Mouse (Mus musculus) activated CD4-positive, CD25-positive, alpha-beta regulatory T cell, adult 4 months (primary cell): ENCODE results near the gene Orc4. TPM values are rescaled to one million over a fixed set of nuclear protein-coding genes. Genes with fewer than 3 reads are reported as not detected.
"Not testable (repeated sequence)": the region's sequence is repeated elsewhere in the genome, so short reads cannot be mapped to it uniquely, and the experiment has no call there.

Experiments used
- ATAC-seq: one replicate; pipeline ENCODE4 v1.8.0; 2017
- polyA plus RNA-seq, 2 experiments: library from polyadenylated mRNA; unstranded; fragments of 100-300 nt; shearing (Covaris generic); gene quantifications; one replicate each; pipeline ENCODE4 v1.2.1; 2017

Orc4 gene
- polyA plus RNA-seq = 100 to 1,000 TPM; 103 to 115 TPM

GRCm38 (mm10) chr2:48950252-48950315, at the start of gene Orc4:
TSS of gene Orc4 (minus strand) at chr2:48950277.
- ATAC-seq = no peak

- peak; percentile 57 for ATAC-seq
Measured at GRCm38 (mm10) chr2:48990322-48990721, 40.2 kb upstream of the Orc4 start.

GRCm38 (mm10) chr2:48978920-48979319, 28.8 kb upstream of the Orc4 start:
- no peak for ATAC-seq

- no peak for ATAC-seq
Measured at GRCm38 (mm10) chr2:48956591-48956990, 6.5 kb upstream of the Orc4 start.

- no peak for ATAC-seq
Measured at GRCm38 (mm10) chr2:48950316-48950880, 321 bp upstream of the Orc4 start.

GRCm38 (mm10) chr2:48949743-48950251, 280 bp downstream of the Orc4 start:
- peak; percentile 3 for ATAC-seq

GRCm38 (mm10) chr2:48948841-48949584, 1.1 kb downstream of the Orc4 start, which contains the start of gene Mbd5:
TSS of gene Mbd5 (plus strand) at chr2:48949508.
- ATAC-seq = peak; percentile 96

- ATAC-seq = no peak
Measured at GRCm38 (mm10) chr2:48947761-48948160, 2.3 kb downstream of the Orc4 start.

GRCm38 (mm10) chr2:48935058-48935457, 15.0 kb downstream of the Orc4 start:
- ATAC-seq = peak; percentile 28

- ATAC-seq = no peak
Measured at GRCm38 (mm10) chr2:48915832-48916231, 34.2 kb downstream of the Orc4 start.

- no peak for ATAC-seq
Measured at GRCm38 (mm10) chr2:48914185-48914584, 35.9 kb downstream of the Orc4 start.

- ATAC-seq = peak; percentile 80
Measured at GRCm38 (mm10) chr2:48908866-48909265, 41.2 kb downstream of the Orc4 start.

GRCm38 (mm10) chr2:48895186-48895585, 54.9 kb downstream of the Orc4 start:
- no peak for ATAC-seq

GRCm38 (mm10) chr2:48885945-48886344, 64.1 kb downstream of the Orc4 start:
- peak; percentile 74 for ATAC-seq

GRCm38 (mm10) chr2:48868199-48868913, 81.7 kb downstream of the Orc4 start:
- ATAC-seq = no peak

- not testable (repeated sequence) for ATAC-seq
Measured at GRCm38 (mm10) chr2:48865596-48865995, 84.5 kb downstream of the Orc4 start.

Other genes starting within 250 kb of the Orc4 start
- gene Acvr2a, start 136.2 kb downstream of the Orc4 start, polyA plus RNA-seq = 1 to 10 TPM; 2.0 to 3.6 TPM
- gene Mbd5, start 769 bp downstream of the Orc4 start, polyA plus RNA-seq = 10 to 100 TPM; 19.8 to 23.9 TPM